Mouse (Mus musculus) right cerebral cortex, adult 2 months (tissue): ENCODE results near the gene Rftn1.
A peak's percentile ranks its signal among the peaks of the same experiment; 100 is the strongest.

Source experiments
- DNase-seq, 2 experiments: peaks; one replicate each; pipeline ENCODE4 v3.0.0; 2021 to 2022; ENCODE audit warnings: low spot score in 2 of 2

Gene Rftn1

GRCm38 (mm10) chr17:50201828-50202445, 11.5 kb upstream of the Rftn1 start:
- no peak for DNase-seq

GRCm38 (mm10) chr17:50199075-50199850, 8.8 kb upstream of the Rftn1 start:
- DNase-seq: no peak

GRCm38 (mm10) chr17:50197572-50197971, 7.1 kb upstream of the Rftn1 start:
- no peak for DNase-seq

GRCm38 (mm10) chr17:50196005-50196672, 5.7 kb upstream of the Rftn1 start:
- no peak for DNase-seq

- DNase-seq: no peak
These were observed 4.9 kb upstream of the Rftn1 start for GRCm38 (mm10) chr17:50195399-50195798.

GRCm38 (mm10) chr17:50194541-50194940, 4.1 kb upstream of the Rftn1 start:
- DNase-seq: no peak

GRCm38 (mm10) chr17:50193653-50194052, 3.2 kb upstream of the Rftn1 start:
- peak; percentile 31 to 57 for DNase-seq

- no peak for DNase-seq
These were observed 2.0 kb upstream of the Rftn1 start for GRCm38 (mm10) chr17:50192376-50192940.

GRCm38 (mm10) chr17:50191318-50191957, 964 bp upstream of the Rftn1 start:
- DNase-seq: no peak

- peak in 1 of 2 experiments; percentile 29 for DNase-seq
These were observed 977 bp downstream of the Rftn1 start for GRCm38 (mm10) chr17:50189381-50190012.

GRCm38 (mm10) chr17:50188662-50189345, 1.7 kb downstream of the Rftn1 start:
- no peak for DNase-seq

- no peak for DNase-seq
These were observed 4.9 kb downstream of the Rftn1 start for GRCm38 (mm10) chr17:50185616-50186015.

- no peak for DNase-seq
These were observed 5.4 kb downstream of the Rftn1 start for GRCm38 (mm10) chr17:50185083-50185482.

GRCm38 (mm10) chr17:50184217-50185038, 6.0 kb downstream of the Rftn1 start:
- DNase-seq: no peak

- no peak for DNase-seq
These were observed 7.2 kb downstream of the Rftn1 start for GRCm38 (mm10) chr17:50183300-50183699.

- no peak for DNase-seq
These were observed 7.9 kb downstream of the Rftn1 start for GRCm38 (mm10) chr17:50182542-50182951.

GRCm38 (mm10) chr17:50180899-50181570, 9.4 kb downstream of the Rftn1 start:
- DNase-seq: no peak

- no peak for DNase-seq
These were observed 16.7 kb downstream of the Rftn1 start for GRCm38 (mm10) chr17:50173776-50174175.

- DNase-seq: no peak
These were observed 17.1 kb downstream of the Rftn1 start for GRCm38 (mm10) chr17:50173368-50173767.
